Mouse (Mus musculus) heart, adult 2 months (tissue): ENCODE results near the gene Crip3.

ENCODE experiments used
- CTCF ChIP-seq: fragments of 200-600 bp; IDR thresholded peaks from 2 replicates; pipeline ENCODE4 v1.8.1; 2022; ENCODE audit warnings: antibody characterized with exemption, mild to moderate bottlenecking, moderate library complexity
- EP300 ChIP-seq: fragments of 200-500 bp; IDR thresholded peaks from 2 replicates; pipeline ENCODE4 v1.6.1; 2011; ENCODE audit warnings: low read depth, low read length, control low read depth; ENCODE audit not compliant: insufficient read depth

GRCm38 (mm10) chr17:46383294-46384060, 45.2 kb upstream of the Crip3 start, which contains the start of gene Zfp318:
- TF ChIP-seq CTCF (peak; percentile 37), EP300 (no peak)
